Mouse (Mus musculus): ENCODE measurements around the gene Kifap3. TPM values are rescaled to one million over a fixed set of nuclear protein-coding genes. Genes with fewer than 3 reads are reported as not detected.
"Not testable (repeated sequence)": the region's sequence is repeated elsewhere in the genome, so short reads cannot be mapped to it uniquely, and the experiment has no call there.

Gene Kifap3
- 9.5 and 18.7 TPM in 2 replicates for total RNA-seq (2014; rRNA removed; ENCODE audit: low replicate concordance)
- 12.4 and 13.3 TPM in 2 replicates for polyA plus RNA-seq (2015; fragmentation: Nextera tagmentation; extraction: Ambion mirVana)

DNA sequence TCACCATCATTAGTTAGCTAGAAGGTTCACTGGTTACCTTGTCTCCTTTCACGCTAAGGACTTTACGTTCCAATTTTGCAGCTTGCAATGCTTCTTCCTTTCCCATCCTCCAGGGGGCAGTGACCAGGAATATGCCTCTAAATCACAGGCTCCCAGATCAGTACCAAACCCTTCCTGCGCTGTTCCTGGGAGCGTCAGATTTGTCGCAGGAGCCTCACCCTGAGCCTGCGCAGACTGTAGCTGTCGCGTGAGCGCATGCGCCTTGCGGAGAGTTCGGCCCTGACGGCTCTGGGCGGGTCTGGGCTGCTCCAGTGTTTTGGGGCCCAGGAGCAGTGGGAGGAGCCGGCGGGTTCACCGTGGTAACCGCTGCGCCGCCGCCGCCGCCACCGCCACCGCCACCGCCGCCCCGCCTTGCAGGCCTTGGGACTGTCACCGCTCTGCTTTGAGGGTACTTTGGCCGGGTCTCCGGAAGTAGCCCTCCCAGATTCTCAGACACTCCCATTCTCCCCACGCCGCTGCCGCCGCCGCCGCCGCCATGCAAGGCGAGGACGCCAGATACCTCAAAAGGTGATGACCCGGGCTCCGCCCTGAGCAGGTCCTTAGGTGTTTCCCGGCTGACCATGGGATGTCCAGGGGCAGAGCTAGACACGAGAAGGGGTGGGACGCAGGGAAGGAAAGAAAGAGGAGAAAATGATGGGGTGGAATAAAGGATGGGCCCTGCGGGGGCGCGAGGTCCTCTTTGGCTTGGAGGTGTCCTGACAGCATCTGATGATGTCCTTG lies at the start of gene Kifap3:
TSS of gene Kifap3 (plus strand) at position 248 of the 780 bp plus-strand sequence.
- Histone ChIP-seq H3K4me2 (ENCODE audit: low read depth, low read length) (peak within 1 kb of the TSS; percentile 79), H3K4me3 (ENCODE audit: low read depth, low read length) (peak within 1 kb of the TSS; percentile 81), H3K4me1 (ENCODE audit: control insufficient read depth, insufficient read depth) (no peaks in the 10 kb centered on the region), H3K27ac (ENCODE audit: low read depth) (no peak within 1 kb of the TSS), H3K9me3 (replicated peaks; ENCODE audit: control insufficient read depth, low read length) (no peaks in the 10 kb centered on the region), H3K36me3 (replicated peaks; ENCODE audit: control insufficient read depth, insufficient read depth, low read length) (peaks cover 5% of the 10 kb centered on the region; the same call in 1 of the 2 replicates), H3K9ac (replicated peaks; ENCODE audit: low read depth, low read length) (peak within 1 kb of the TSS; percentile 67), H3K27me3 (ENCODE audit: control insufficient read depth, insufficient read depth, low read length) (no peaks in the 10 kb centered on the region)
- DNase-seq (ENCODE audit: low spot score) (peak; percentile 99), ATAC-seq (ENCODE audit: insufficient read depth, low read depth) (peak; percentile 100)
- WGBS, result under 1% methylated on average over 46 of the region's 48 CpGs
- peak; percentile 96 for TF ChIP-seq CTCF (IDR thresholded peaks at IDR 0.05; ENCODE audit: low read depth)
- no peak for TF ChIP-seq EP300 (IDR thresholded peaks at IDR 0.05; ENCODE audit: low read depth)

DNA sequence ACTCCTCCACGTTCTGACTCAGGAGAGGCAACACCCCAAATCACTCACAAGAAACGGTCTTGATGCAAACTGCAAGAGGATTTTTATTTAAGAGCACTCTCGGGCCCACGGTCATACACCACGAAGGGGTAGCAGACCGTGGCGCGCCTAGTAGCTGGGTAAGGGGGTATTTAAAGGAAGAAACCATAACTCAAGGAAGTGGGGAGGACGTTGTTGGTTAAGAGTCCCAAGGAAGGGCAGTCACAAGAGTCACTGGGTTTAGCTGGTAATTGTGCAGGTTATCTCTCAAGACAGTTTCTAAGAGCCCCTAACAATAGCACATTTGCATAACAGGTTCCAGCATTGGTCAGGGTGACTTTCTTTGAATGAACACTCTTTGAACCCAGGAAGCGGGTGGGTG lies 48.2 kb upstream of the Kifap3 start:
- 86% methylated on average over 10 of the region's 10 CpGs for WGBS
- H3K9me3 ChIP-seq (replicated peaks; ENCODE audit: control insufficient read depth, low read length); DNase-seq (ENCODE audit: low spot score); H3K4me1 ChIP-seq (ENCODE audit: control insufficient read depth, insufficient read depth); H3K4me2 ChIP-seq (ENCODE audit: low read depth, low read length); ATAC-seq (ENCODE audit: insufficient read depth, low read depth); H3K36me3 ChIP-seq (replicated peaks; ENCODE audit: control insufficient read depth, insufficient read depth, low read length); H3K27ac ChIP-seq (ENCODE audit: low read depth); H3K9ac ChIP-seq (replicated peaks; ENCODE audit: low read depth, low read length); H3K27me3 ChIP-seq (ENCODE audit: control insufficient read depth, insufficient read depth, low read length); H3K4me3 ChIP-seq (ENCODE audit: low read depth, low read length): not testable (repeated sequence)

DNA sequence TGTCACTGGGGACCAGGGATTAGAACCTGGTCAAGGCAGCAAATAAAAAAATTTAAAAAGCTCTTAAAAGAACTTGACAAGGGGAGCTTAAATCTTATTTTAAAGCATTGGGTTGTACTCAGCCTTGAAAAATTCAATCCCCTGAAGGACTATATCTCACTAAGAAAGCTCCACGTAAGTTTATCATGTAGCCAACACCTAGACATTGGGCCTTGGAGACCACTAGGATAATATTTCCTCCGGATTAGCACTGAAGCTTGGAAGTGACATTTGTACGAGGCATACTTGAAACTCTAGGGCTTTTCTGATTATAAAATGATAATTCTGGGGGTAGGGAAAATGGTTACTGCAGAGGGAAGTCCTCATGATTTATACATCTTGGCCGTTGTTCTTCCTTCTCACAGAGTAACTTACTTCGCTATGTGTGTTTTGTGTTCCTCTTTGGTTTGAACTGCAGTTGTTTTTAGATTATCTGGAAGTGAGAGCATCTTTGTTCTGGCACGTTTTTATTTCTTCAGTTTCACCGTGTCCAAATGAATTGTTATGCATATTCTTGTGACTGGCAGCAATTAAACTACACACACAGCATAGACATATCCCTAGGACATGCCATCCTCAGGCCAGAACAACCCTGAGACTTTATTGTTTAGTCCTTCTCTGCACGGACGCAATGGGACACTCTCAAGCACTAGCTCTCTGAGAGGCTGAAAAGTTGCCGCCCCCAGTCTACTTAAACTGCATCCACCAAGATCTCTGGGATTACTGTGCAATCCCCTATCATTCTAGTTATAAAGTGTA lies 42.7 kb upstream of the Kifap3 start:
- no peak for DNase-seq (ENCODE audit: low spot score)
- 69% methylated on average over 10 of the region's 10 CpGs for WGBS
- no peaks in the 10 kb centered on the region for H3K36me3 ChIP-seq (replicated peaks; ENCODE audit: control insufficient read depth, insufficient read depth, low read length)

DNA sequence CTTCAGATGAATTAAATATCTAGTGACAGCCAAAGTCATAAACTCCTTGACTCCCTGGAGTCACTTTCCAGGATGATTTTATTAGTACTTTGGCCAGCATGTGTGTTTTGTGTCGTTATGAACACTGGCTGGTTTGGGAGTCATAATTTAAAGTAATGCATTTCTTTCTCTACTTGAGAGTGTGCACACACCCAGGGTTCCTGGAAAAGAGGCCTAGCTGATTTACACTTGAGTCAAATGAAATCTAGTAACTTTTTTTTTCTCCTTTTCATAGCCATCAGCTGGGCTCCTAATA lies 42.2 kb upstream of the Kifap3 start:
- H3K9ac ChIP-seq (replicated peaks; ENCODE audit: low read depth, low read length), result no peak overlapping the region
- DNase-seq (ENCODE audit: low spot score), result no peak
- no peak overlapping the region for H3K4me2 ChIP-seq (ENCODE audit: low read depth, low read length)
- 66% methylated on average over 1 of the region's 1 CpGs for WGBS
- no peak overlapping the region for H3K27ac ChIP-seq (ENCODE audit: low read depth)
- H3K36me3 ChIP-seq (replicated peaks; ENCODE audit: control insufficient read depth, insufficient read depth, low read length), result no peaks in the 10 kb centered on the region
- H3K4me3 ChIP-seq (ENCODE audit: low read depth, low read length), result no peak overlapping the region
- H3K27me3 ChIP-seq (ENCODE audit: control insufficient read depth, insufficient read depth, low read length), result no peaks in the 10 kb centered on the region
- ATAC-seq (ENCODE audit: insufficient read depth, low read depth), result no peak
- no peaks in the 10 kb centered on the region for H3K9me3 ChIP-seq (replicated peaks; ENCODE audit: control insufficient read depth, low read length)
- H3K4me1 ChIP-seq (ENCODE audit: control insufficient read depth, insufficient read depth), result no peaks in the 10 kb centered on the region
- no peak for TF ChIP-seq EP300 (IDR thresholded peaks at IDR 0.05; ENCODE audit: low read depth)
- TF ChIP-seq CTCF (IDR thresholded peaks at IDR 0.05; ENCODE audit: low read depth), result no peak

More for the DNA sequence above, 42.7 kb upstream of the Kifap3 start:
- no peaks in the 10 kb centered on the region for H3K27me3 ChIP-seq (ENCODE audit: control insufficient read depth, insufficient read depth, low read length)
- H3K4me3 ChIP-seq (ENCODE audit: low read depth, low read length), result no peak overlapping the region
- H3K27ac ChIP-seq (ENCODE audit: low read depth), result no peak overlapping the region
- H3K9ac ChIP-seq (replicated peaks; ENCODE audit: low read depth, low read length), result no peak overlapping the region
- TF ChIP-seq EP300 (IDR thresholded peaks at IDR 0.05; ENCODE audit: low read depth) (no peak), CTCF (IDR thresholded peaks at IDR 0.05; ENCODE audit: low read depth) (no peak)
- H3K4me2 ChIP-seq (ENCODE audit: low read depth, low read length), result no peak overlapping the region
- H3K4me1 ChIP-seq (ENCODE audit: control insufficient read depth, insufficient read depth), result no peaks in the 10 kb centered on the region
- ATAC-seq (ENCODE audit: insufficient read depth, low read depth), result no peak
- no peaks in the 10 kb centered on the region for H3K9me3 ChIP-seq (replicated peaks; ENCODE audit: control insufficient read depth, low read length)

DNA sequence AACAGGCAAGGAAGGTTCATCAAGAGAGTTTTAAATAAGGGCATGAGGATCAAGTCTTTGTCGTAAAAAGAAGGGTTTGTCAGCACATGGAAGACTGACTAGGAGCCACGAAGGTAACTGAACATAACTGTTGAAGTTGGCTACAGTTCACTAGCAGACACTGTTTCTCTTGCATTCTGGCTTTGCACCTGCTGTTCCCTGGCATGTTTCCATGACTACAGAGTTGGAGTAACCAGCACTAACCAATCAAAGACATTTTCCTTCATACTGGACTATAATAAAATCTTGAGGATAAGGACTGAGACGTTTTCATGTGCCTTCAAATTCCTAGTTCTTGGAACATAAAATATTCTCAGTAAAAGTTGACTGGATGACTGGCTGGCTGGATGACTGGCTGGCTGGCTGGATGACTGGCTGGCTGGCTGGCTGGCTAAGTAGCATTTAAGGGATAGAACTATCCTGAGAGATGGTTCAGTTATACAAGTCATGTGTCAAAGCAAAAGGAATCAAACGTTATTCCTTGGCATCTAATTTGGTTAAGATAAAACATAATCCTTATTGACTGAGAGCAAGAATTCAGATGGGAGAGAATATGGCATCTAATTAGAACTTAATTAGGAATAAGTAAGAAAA lies 27.9 kb upstream of the Kifap3 start:
- no peak overlapping the region for H3K9ac ChIP-seq (replicated peaks; ENCODE audit: low read depth, low read length)
- H3K4me1 ChIP-seq (ENCODE audit: control insufficient read depth, insufficient read depth), result no peaks in the 10 kb centered on the region
- no peak overlapping the region for H3K4me3 ChIP-seq (ENCODE audit: low read depth, low read length)
- 56% methylated on average over 4 of the region's 4 CpGs for WGBS
- no peak overlapping the region for H3K27ac ChIP-seq (ENCODE audit: low read depth)
- no peaks in the 10 kb centered on the region for H3K36me3 ChIP-seq (replicated peaks; ENCODE audit: control insufficient read depth, insufficient read depth, low read length)
- H3K9me3 ChIP-seq (replicated peaks; ENCODE audit: control insufficient read depth, low read length), result no peaks in the 10 kb centered on the region
- no peaks in the 10 kb centered on the region for H3K27me3 ChIP-seq (ENCODE audit: control insufficient read depth, insufficient read depth, low read length)
- TF ChIP-seq EP300 (IDR thresholded peaks at IDR 0.05; ENCODE audit: low read depth) (no peak), CTCF (IDR thresholded peaks at IDR 0.05; ENCODE audit: low read depth) (no peak)
- H3K4me2 ChIP-seq (ENCODE audit: low read depth, low read length), result no peak overlapping the region
- ATAC-seq (ENCODE audit: insufficient read depth, low read depth) (no peak), DNase-seq (ENCODE audit: low spot score) (no peak)

All from heart, postnatal 0 days (tissue).